Mouse (Mus musculus): ENCODE data around the gene Elmsan1. TPM values are rescaled to one million over a fixed set of nuclear protein-coding genes. Genes with fewer than 3 reads are reported as not detected.
A peak's percentile ranks its signal among the peaks of the same experiment; 100 is the strongest.

Gene Elmsan1
- total and polyA plus RNA-seq, 3 experiments, result 2.2 to 14.3 (median 5.6) TPM

GRCm38 (mm10) chr12:84222405-84222961 lies 3.8 kb upstream of the Elmsan1 start:
- H3K9ac ChIP-seq (ENCODE audit: insufficient read depth, low read depth), result no peak overlapping the region
- H3K4me1 ChIP-seq (ENCODE audit: control insufficient read depth in 1 of 2, insufficient read depth in 2 of 2), result peaks cover 0 to 7% of the 10 kb centered on the region in 2 experiments; a peak in 2 of 4 replicates
- H3K4me2 ChIP-seq (ENCODE audit: insufficient read depth, low read depth, poor library complexity, severe bottlenecking), result no peak overlapping the region
- H3K79me2 ChIP-seq (replicated peaks; ENCODE audit: control insufficient read depth, extremely low read depth, insufficient read depth, poor library complexity, severe bottlenecking), result no peaks in the 10 kb centered on the region
- H3K4me3 ChIP-seq (replicated peaks in 1 of 3; ENCODE audit: low read depth in 2 of 3, low read length in 2 of 3, poor library complexity in 1 of 3), result no peak overlapping the region
- no peak for TF ChIP-seq ELF1 (IDR thresholded peaks at IDR 0.05; ENCODE audit: low read depth, low read length)
- TF ChIP-seq JUN (IDR thresholded peaks at IDR 0.05; ENCODE audit: insufficient read depth, low read depth, low read length), result no peak
- peak; percentile 46; the same call in 1 of the 2 replicates for TF ChIP-seq BHLHE40 (IDR thresholded peaks at IDR 0.05; ENCODE audit: low read depth, low read length)
- no peak for TF ChIP-seq ZKSCAN1 (IDR thresholded peaks at IDR 0.05; ENCODE audit: borderline replicate concordance, low read depth, low read length)
- TF ChIP-seq JUND (conservative IDR thresholded peaks at IDR 0.05; ENCODE audit: low read depth, low read length), result no peak
- no peak for TF ChIP-seq CHD2 (IDR thresholded peaks at IDR 0.05; ENCODE audit: low read length)
- no peak overlapping the region for H3K27ac ChIP-seq (ENCODE audit: insufficient read depth, low read depth)
- dilution Hi-C loops (cut with MboI; ENCODE audit: extremely low pct_ligation_motif_present, extremely low pct_unique_long_range_greater_than_20kb, low sequenced_read_pairs), result no loop called here
- H3K27me3 ChIP-seq (replicated peaks), result peaks cover 3% of the 10 kb centered on the region
- H3K9me3 ChIP-seq (replicated peaks; ENCODE audit: low read length), result peaks cover 5% of the 10 kb centered on the region
- no peaks in the 10 kb centered on the region for H3K36me3 ChIP-seq (replicated peaks in 1 of 2; ENCODE audit: control insufficient read depth in 1 of 2, insufficient read depth in 1 of 2, low read length in 1 of 2)
- no peak for DNase-seq (ENCODE audit: extremely low read depth)
- in situ Hi-C loops (cut with MboI; ENCODE audit: low pct_ligation_motif_present, low pct_unique_long_range_greater_than_20kb, low sequenced_read_pairs), result no loop called here

- DNase-seq (ENCODE audit: extremely low read depth), result no peak
- peaks cover 6 to 17% of the 10 kb centered on the region in 2 experiments; a peak in 3 of 4 replicates for H3K4me1 ChIP-seq (ENCODE audit: control insufficient read depth in 1 of 2, insufficient read depth in 2 of 2)
Observed at GRCm38 (mm10) chr12:84220951-84221891, 2.5 kb upstream of the Elmsan1 start.

More at GRCm38 (mm10) chr12:84220951-84221891, 2.5 kb upstream of the Elmsan1 start:
- dilution Hi-C loops (cut with MboI; ENCODE audit: extremely low pct_ligation_motif_present, extremely low pct_unique_long_range_greater_than_20kb, low sequenced_read_pairs), result no loop called here
- Histone ChIP-seq H3K79me2 (replicated peaks; ENCODE audit: control insufficient read depth, extremely low read depth, insufficient read depth, poor library complexity, severe bottlenecking) (peaks cover 2% of the 10 kb centered on the region; the same call in 1 of the 2 replicates), H3K27ac (ENCODE audit: insufficient read depth, low read depth) (no peak overlapping the region), H3K9ac (ENCODE audit: insufficient read depth, low read depth) (no peak overlapping the region), H3K27me3 (replicated peaks) (peaks cover 3% of the 10 kb centered on the region), H3K36me3 (replicated peaks in 1 of 2; ENCODE audit: control insufficient read depth in 1 of 2, insufficient read depth in 1 of 2, low read length in 1 of 2) (peaks cover under 1 to 5% of the 10 kb centered on the region in 2 experiments), H3K4me2 (ENCODE audit: insufficient read depth, low read depth, poor library complexity, severe bottlenecking) (no peak overlapping the region), H3K4me3 (replicated peaks in 1 of 3; ENCODE audit: low read depth in 2 of 3, low read length in 2 of 3, poor library complexity in 1 of 3) (no peak overlapping the region), H3K9me3 (replicated peaks; ENCODE audit: low read length) (peaks cover 5% of the 10 kb centered on the region)
- in situ Hi-C loops (cut with MboI; ENCODE audit: low pct_ligation_motif_present, low pct_unique_long_range_greater_than_20kb, low sequenced_read_pairs), result no loop called here
- TF ChIP-seq MXI1 (IDR thresholded peaks at IDR 0.05; ENCODE audit: low read depth, low read length), result no peak
- no peak for TF ChIP-seq EP300 (IDR thresholded peaks at IDR 0.05; ENCODE audit: low read length)
- TF ChIP-seq PAX5 (IDR thresholded peaks at IDR 0.05; ENCODE audit: low read length), result no peak
- TF ChIP-seq MAX (IDR thresholded peaks at IDR 0.05; ENCODE audit: low read length), result no peak
- no peak for TF ChIP-seq RCOR1 (conservative IDR thresholded peaks at IDR 0.05; ENCODE audit: low read depth, low read length)
- no peak for TF ChIP-seq NELFE (IDR thresholded peaks at IDR 0.05; ENCODE audit: low read depth, low read length)
- TF ChIP-seq UBTF (IDR thresholded peaks at IDR 0.05; ENCODE audit: low read depth, low read length), result no peak
- TF ChIP-seq SMC3 (IDR thresholded peaks at IDR 0.05; ENCODE audit: low read depth, low read length), result no peak
- no peak for TF ChIP-seq CTCF (conservative IDR thresholded peaks at IDR 0.05 in 1 of 2, IDR thresholded peaks at IDR 0.05 in 1 of 2; ENCODE audit: low read depth in 2 of 2, low read length in 2 of 2)
- TF ChIP-seq E2F4 (IDR thresholded peaks at IDR 0.05; ENCODE audit: insufficient replicate concordance, low read depth, low read length), result no peak
- no peak for TF ChIP-seq JUND (conservative IDR thresholded peaks at IDR 0.05; ENCODE audit: low read depth, low read length)
- no peak for TF ChIP-seq POLR2A (IDR thresholded peaks at IDR 0.05; ENCODE audit: low read depth, low read length)
- TF ChIP-seq SIN3A (IDR thresholded peaks at IDR 0.05; ENCODE audit: low read length), result no peak
- TF ChIP-seq MYC (IDR thresholded peaks at IDR 0.05; ENCODE audit: low read depth, low read length), result no peak
- no peak for TF ChIP-seq ZNF384 (IDR thresholded peaks at IDR 0.05; ENCODE audit: low read depth, low read length)
